Comparison of ENCODE assay signal across 16 mouse cellular contexts in genomic region chr8:107401866-107402265, GRCm38 (mm10). TPM values are rescaled to one million over a fixed set of nuclear protein-coding genes. Genes with fewer than 3 reads are reported as not detected.
DNase-seq lines count a peak whose midpoint lies in the region; ATAC-seq and TF ChIP-seq lines count a peak whose summit lies in the region.
"Had no signal": no experiment of that assay in that cellular context is flagged by ENCODE, and none has a peak within 500 bp of the region (broad histone marks: within the 10 kb centered on the region; RNA-seq: fewer than 3 reads in every experiment).

No protein-coding gene starts in this region.

- ATAC-seq in hindbrain, postnatal 0 days = no peak
- ATAC-seq in hindbrain, embryonic 16.5 days = no peak
- no peak for ATAC-seq in liver, postnatal 0 days
- ATAC-seq: inflammation-experienced regulatory T-cells, adult 6 months had no signal

- 75% methylated on average over 5 of the region's 5 CpGs for WGBS in hindbrain, postnatal 0 days
- 73% methylated on average over 5 of the region's 5 CpGs for WGBS in hindbrain, embryonic 16.5 days
- WGBS in liver, postnatal 0 days (ENCODE audit: insufficient replicate concordance) = 88% methylated on average over 5 of the region's 5 CpGs

- H3K9ac ChIP-seq in hindbrain, postnatal 0 days (replicated peaks; ENCODE audit: low read length) = no peak overlapping the region
- no peak overlapping the region for H3K9ac ChIP-seq in hindbrain, embryonic 16.5 days (ENCODE audit: low read depth, low read length)
- peak overlapping the region; percentile 66; the same call in 1 of the 2 replicates for H3K9ac ChIP-seq in MEL (ENCODE audit: control insufficient read depth, low read depth, low read length, poor library complexity, severe bottlenecking)
- H3K9ac ChIP-seq in liver, postnatal 0 days (replicated peaks) = no peak overlapping the region
- H3K9ac ChIP-seq: forebrain, embryonic 12.5 days; kidney, embryonic 15.5 days; midbrain, embryonic 13.5 days had no signal

- no peak overlapping the region for H3K4me2 ChIP-seq in hindbrain, postnatal 0 days (ENCODE audit: low read depth, low read length)
- H3K4me2 ChIP-seq in hindbrain, embryonic 16.5 days (ENCODE audit: low read length) = no peak overlapping the region
- peak overlapping the region; percentile 65 for H3K4me2 ChIP-seq in liver, postnatal 0 days (ENCODE audit: low read depth, low read length)

- H3K4me1 ChIP-seq in hindbrain, postnatal 0 days (ENCODE audit: insufficient read depth, low read length) = 0 out of 2 replicates have a peak, but pooled peaks cover 4% of the 10 kb centered on the region
- H3K4me1 ChIP-seq in hindbrain, embryonic 16.5 days (ENCODE audit: control insufficient read depth, insufficient read depth, low read depth, low read length) = peaks cover 4% of the 10 kb centered on the region
- peaks cover 14 to 25% of the 10 kb centered on the region in 2 experiments for H3K4me1 ChIP-seq in MEL (ENCODE audit: control insufficient read depth in 1 of 2, insufficient read depth in 2 of 2, low read length in 2 of 2)
- H3K4me1 ChIP-seq in liver, postnatal 0 days (ENCODE audit: insufficient read depth) = peaks cover 18% of the 10 kb centered on the region

- TF ChIP-seq CTCF in hindbrain, postnatal 0 days (IDR thresholded peaks at IDR 0.05; ENCODE audit: low read depth) = no peak
- no peak for TF ChIP-seq CTCF in MEL (IDR thresholded peaks at IDR 0.05 in 2 of 3, conservative IDR thresholded peaks at IDR 0.05 in 1 of 3; ENCODE audit: control insufficient read depth in 1 of 3, insufficient read depth in 1 of 3, low read depth in 2 of 3, low read length in 3 of 3, poor library complexity in 1 of 3, severe bottlenecking in 1 of 3)
- no peak for TF ChIP-seq CTCF in liver, postnatal 0 days (IDR thresholded peaks at IDR 0.05; ENCODE audit: low read depth)

- DNase-seq in hindbrain, postnatal 0 days (ENCODE audit: low spot score) = no peak
- DNase-seq in MEL (ENCODE audit: low read depth, low spot score) = peak; percentile 31
- peak; percentile 58 for DNase-seq in fat pad, adult 2 months (ENCODE audit: extremely low read depth, low read depth, low spot score)
- no peak for DNase-seq in liver, postnatal 0 days
- no peak for DNase-seq in left cerebral cortex, postnatal 10 days (ENCODE audit: extremely low spot score in 1 of 2, low spot score in 2 of 2)
- no peak for DNase-seq in cerebellum, adult 9-10 months
- DNase-seq in right cerebral cortex, postnatal 4 days = no peak
- DNase-seq: cerebellum, adult 8-10 months; embryo, embryonic 11 days; heart, adult 18-20 months; heart, postnatal 36 days had no signal

- H3K27me3 ChIP-seq in hindbrain, postnatal 0 days (ENCODE audit: insufficient read depth, low read length) = no peaks in the 10 kb centered on the region
- H3K27me3 ChIP-seq in hindbrain, embryonic 16.5 days (replicated peaks; ENCODE audit: control insufficient read depth, insufficient read depth, low read length) = no peaks in the 10 kb centered on the region
- no peaks in the 10 kb centered on the region for H3K27me3 ChIP-seq in MEL (ENCODE audit: control insufficient read depth in 1 of 2, insufficient read depth in 2 of 2, low read length in 2 of 2)
- H3K27me3 ChIP-seq in liver, postnatal 0 days (ENCODE audit: insufficient read depth, low read length) = no peaks in the 10 kb centered on the region
- H3K27me3 ChIP-seq: forebrain, embryonic 12.5 days; kidney, embryonic 15.5 days; midbrain, embryonic 13.5 days had no signal

- H3K36me3 ChIP-seq in hindbrain, postnatal 0 days (ENCODE audit: insufficient read depth, low read length) = no peaks in the 10 kb centered on the region
- H3K36me3 ChIP-seq in hindbrain, embryonic 16.5 days (ENCODE audit: control insufficient read depth, insufficient read depth, low read length) = no peaks in the 10 kb centered on the region
- peaks cover 0 to 23% of the 10 kb centered on the region in 2 experiments; a peak in 2 of 4 replicates for H3K36me3 ChIP-seq in MEL (ENCODE audit: control insufficient read depth in 1 of 2, insufficient read depth in 2 of 2, low read length in 2 of 2)
- no peaks in the 10 kb centered on the region for H3K36me3 ChIP-seq in liver, postnatal 0 days (replicated peaks; ENCODE audit: insufficient read depth, low read length)
- H3K36me3 ChIP-seq: forebrain, embryonic 12.5 days; kidney, embryonic 15.5 days had no signal

- H3K79me2 ChIP-seq in MEL (ENCODE audit: control insufficient read depth, insufficient read depth, low read length, poor library complexity) = no peaks in the 10 kb centered on the region; the same call in 1 of the 2 replicates

- no peak overlapping the region for H3K4me3 ChIP-seq in hindbrain, postnatal 0 days (ENCODE audit: low read length)
- H3K4me3 ChIP-seq in hindbrain, embryonic 16.5 days (ENCODE audit: low read length) = no peak overlapping the region
- H3K4me3 ChIP-seq in MEL (ENCODE audit: control insufficient read depth in 1 of 2, insufficient read depth in 1 of 2, low read depth in 2 of 2, low read length in 2 of 2) = peak overlapping the region; percentile 39 to 55
- H3K4me3 ChIP-seq in liver, postnatal 0 days (ENCODE audit: low read depth, low read length) = peak overlapping the region; percentile 46
- H3K4me3 ChIP-seq: midbrain, embryonic 13.5 days had no signal

- peak overlapping the region; percentile 76; the same call in 1 of the 2 replicates for H3K27ac ChIP-seq in hindbrain, postnatal 0 days
- H3K27ac ChIP-seq in hindbrain, embryonic 16.5 days (ENCODE audit: low read depth, low read length) = no peak overlapping the region
- H3K27ac ChIP-seq in MEL (ENCODE audit: control insufficient read depth, low read depth, low read length) = no peak overlapping the region
- H3K27ac ChIP-seq in liver, postnatal 0 days (ENCODE audit: low read depth) = no peak overlapping the region
- H3K27ac ChIP-seq: kidney, embryonic 15.5 days; midbrain, embryonic 13.5 days had no signal

- intact Hi-C loops in left cerebral cortex, postnatal 10 days (cut with DNase I) = no loop called here

- TF ChIP-seq EP300 in MEL (IDR thresholded peaks at IDR 0.05; ENCODE audit: low read depth in 1 of 2, low read length in 2 of 2) = no peak
- no peak for TF ChIP-seq EP300 in liver, postnatal 0 days (IDR thresholded peaks at IDR 0.05; ENCODE audit: low read depth)

- TF ChIP-seq POLR2A in MEL (IDR thresholded peaks at IDR 0.05; ENCODE audit: control insufficient read depth in 1 of 2, insufficient read depth in 1 of 2, low read depth in 1 of 2, low read length in 2 of 2, poor library complexity in 1 of 2) = no peak

- no peak for TF ChIP-seq RAD21 in MEL (IDR thresholded peaks at IDR 0.05; ENCODE audit: low read depth, low read length)

- no peaks in the 10 kb centered on the region for H3K9me3 ChIP-seq in hindbrain, postnatal 0 days (ENCODE audit: low read length)
- H3K9me3 ChIP-seq in hindbrain, embryonic 16.5 days (ENCODE audit: control insufficient read depth, low read length) = no peaks in the 10 kb centered on the region
- no peaks in the 10 kb centered on the region for H3K9me3 ChIP-seq in MEL (replicated peaks; ENCODE audit: insufficient read depth, low read length)
- H3K9me3 ChIP-seq in liver, postnatal 0 days (ENCODE audit: low read length) = no peaks in the 10 kb centered on the region
- H3K9me3 ChIP-seq: forebrain, embryonic 12.5 days; kidney, embryonic 15.5 days; midbrain, embryonic 13.5 days had no signal

TF ChIP-seq in MEL, 35 proteins besides CTCF, POLR2A, EP300 and RAD21:
- TF ChIP-seq ETS1 (IDR thresholded peaks at IDR 0.05; ENCODE audit: low read depth, low read length) = no peak

RNA-seq across cellular contexts. Expression of gene Nqo1, which starts 1.1 kb away (rescaled TPM):
- 13.2 and 14.1 TPM in 2 replicates for total RNA-seq in hindbrain, postnatal 0 days (2014; rRNA removed)
- polyA plus RNA-seq in hindbrain, postnatal 0 days (2015; fragmentation: Nextera tagmentation; extraction: Ambion mirVana) = 22.1 and 23.7 TPM in 2 replicates
- polyA plus RNA-seq in hindbrain, embryonic 16.5 days (2015; fragmentation: Nextera tagmentation; extraction: Ambion mirVana) = 13.3 and 15.1 TPM in 2 replicates
- 8.0 and 8.8 TPM in 2 replicates for total RNA-seq in MEL (2012; rRNA removed)
- 1 to 10 TPM in 1 of 2 experiments, not detected in 1; 8.8 TPM for polyA plus RNA-seq in MEL (2012; ENCODE audit: insufficient read depth in 1 of 2, insufficient read length in 2 of 2, low read depth in 1 of 2, low replicate concordance in 2 of 2, missing spikeins in 1 of 2)
- polyA plus RNA-seq in liver, postnatal 0 days (2015; fragmentation: Nextera tagmentation; extraction: Ambion mirVana) = 8.3 and 8.4 TPM in 2 replicates
- 1 to 10 TPM; 3.0 to 3.4 TPM for total RNA-seq in left cerebral cortex, postnatal 10 days (2021)

RNA-seq across cellular contexts. Expression of gene Nob1, which starts 23.0 kb away (rescaled TPM):
- 14.7 and 24.9 TPM in 2 replicates for total RNA-seq in hindbrain, postnatal 0 days (2014; rRNA removed)
- 48.9 and 49.5 TPM in 2 replicates for polyA plus RNA-seq in hindbrain, postnatal 0 days (2015; fragmentation: Nextera tagmentation; extraction: Ambion mirVana)
- polyA plus RNA-seq in hindbrain, embryonic 16.5 days (2015; fragmentation: Nextera tagmentation; extraction: Ambion mirVana) = 64.2 and 65.2 TPM in 2 replicates
- total RNA-seq in MEL (2012; rRNA removed) = 110 and 125 TPM in 2 replicates
- polyA plus RNA-seq in MEL (2012; ENCODE audit: insufficient read depth in 1 of 2, insufficient read length in 2 of 2, low read depth in 1 of 2, low replicate concordance in 2 of 2, missing spikeins in 1 of 2) = 100 to 1,000 TPM; 144 to 200 TPM
- polyA plus RNA-seq in liver, postnatal 0 days (2015; fragmentation: Nextera tagmentation; extraction: Ambion mirVana) = 17.0 and 18.4 TPM in 2 replicates
- total RNA-seq in left cerebral cortex, postnatal 10 days (2021) = 10 to 100 TPM; 32.7 to 38.0 TPM

RNA-seq across cellular contexts. Expression of gene Wwp2, which starts 34.3 kb away (rescaled TPM):
- total RNA-seq in hindbrain, postnatal 0 days (2014; rRNA removed) = 36.2 and 41.9 TPM in 2 replicates
- polyA plus RNA-seq in hindbrain, postnatal 0 days (2015; fragmentation: Nextera tagmentation; extraction: Ambion mirVana) = 32.7 and 33.0 TPM in 2 replicates
- polyA plus RNA-seq in hindbrain, embryonic 16.5 days (2015; fragmentation: Nextera tagmentation; extraction: Ambion mirVana) = 32.6 and 39.5 TPM in 2 replicates
- 20.5 and 21.8 TPM in 2 replicates for total RNA-seq in MEL (2012; rRNA removed)
- polyA plus RNA-seq in MEL (2012; ENCODE audit: insufficient read depth in 1 of 2, insufficient read length in 2 of 2, low read depth in 1 of 2, low replicate concordance in 2 of 2, missing spikeins in 1 of 2) = 10 to 100 TPM in 1 of 2 experiments, not detected in 1; 31.5 TPM
- polyA plus RNA-seq in liver, postnatal 0 days (2015; fragmentation: Nextera tagmentation; extraction: Ambion mirVana) = 26.2 and 29.1 TPM in 2 replicates
- total RNA-seq in left cerebral cortex, postnatal 10 days (2021) = 10 to 100 TPM; 34.8 to 36.1 TPM

Comparison
In these comparisons a context has a peak if more than half of its experiments do, and no peak if none do; other contexts are left out.
1. DNase-seq: peak in MEL (single experiment) and fat pad, adult 2 months (single experiment); none in hindbrain, postnatal 0 days (single experiment), liver, postnatal 0 days (single experiment), left cerebral cortex, postnatal 10 days (0 of 2), cerebellum, adult 9-10 months (single experiment) and right cerebral cortex, postnatal 4 days (single experiment).
2. H3K4me3 ChIP-seq: peak in MEL (2 of 2) and liver, postnatal 0 days (single experiment); none in hindbrain, postnatal 0 days (single experiment) and hindbrain, embryonic 16.5 days (single experiment).